Mouse (Mus musculus) kidney, embryonic 15.5 days (tissue): ENCODE data around the gene Lima1. TPM values are rescaled to one million over a fixed set of nuclear protein-coding genes. Genes with fewer than 3 reads are reported as not detected.

Source experiments
- ATAC-seq: fragments of 200-750 bp; cut with Nextera tagmentation; replicated peaks from 2 replicates; pipeline ENCODE4 v1.8.0; 2017; ENCODE audit warnings: moderate TSS enrichment; ENCODE audit not compliant: low FRiP score
- H3K27ac ChIP-seq: fragments of 300-500 bp; sonication (generic); 2 replicates; pipeline ENCODE4 v1.5.1; 2015; ENCODE audit warnings: mild to moderate bottlenecking, inconsistent platforms
- H3K27me3 ChIP-seq: fragments of 300-500 bp; sonication (generic); 2 replicates; pipeline ENCODE4 v1.6.1; 2015; ENCODE audit warnings: inconsistent platforms
- H3K36me3 ChIP-seq: fragments of 300-500 bp; sonication (generic); 2 replicates; pipeline ENCODE4 v1.6.1; 2015; ENCODE audit warnings: inconsistent platforms
- H3K4me1 ChIP-seq: fragments of 300-500 bp; sonication (generic); 2 replicates; pipeline ENCODE4 v1.6.1; 2015; ENCODE audit warnings: inconsistent platforms
- H3K4me2 ChIP-seq: fragments of 300-500 bp; sonication (generic); 2 replicates; pipeline ENCODE4 v1.6.1; 2015; ENCODE audit warnings: moderate library complexity, mild to moderate bottlenecking, inconsistent platforms
- H3K4me3 ChIP-seq: fragments of 300-500 bp; sonication (generic); replicated peaks from 2 replicates; pipeline ENCODE4 v1.5.1; 2015; ENCODE audit warnings: mild to moderate bottlenecking, inconsistent platforms
- H3K9ac ChIP-seq: fragments of 300-500 bp; sonication (generic); 2 replicates; pipeline ENCODE4 v1.6.1; 2015; ENCODE audit warnings: mild to moderate bottlenecking, inconsistent platforms
- H3K9me3 ChIP-seq: fragments of 300-500 bp; sonication (generic); replicated peaks from 2 replicates; pipeline ENCODE4 v1.6.1; 2016; ENCODE audit warnings: inconsistent platforms
- WGBS: fragments of 180-500 bp; shearing (Covaris S2); methylation state at CpG from one replicate; pipeline ENCODE4 v1.1.7; 2015; ENCODE audit warnings: mixed read lengths; 5-methylcytosine and 5-hydroxymethylcytosine counted together
- polyA plus RNA-seq: library from polyadenylated mRNA; unstranded; fragments of >200 nt; fragmentation: Nextera tagmentation; extraction: Ambion mirVana; gene quantifications from 2 replicates; pipeline ENCODE4 v1.2.1, GENCODE M21; 2015

Gene Lima1
- polyA plus RNA-seq, 1 experiment from 2014 or later: 55.2 TPM

DNA sequence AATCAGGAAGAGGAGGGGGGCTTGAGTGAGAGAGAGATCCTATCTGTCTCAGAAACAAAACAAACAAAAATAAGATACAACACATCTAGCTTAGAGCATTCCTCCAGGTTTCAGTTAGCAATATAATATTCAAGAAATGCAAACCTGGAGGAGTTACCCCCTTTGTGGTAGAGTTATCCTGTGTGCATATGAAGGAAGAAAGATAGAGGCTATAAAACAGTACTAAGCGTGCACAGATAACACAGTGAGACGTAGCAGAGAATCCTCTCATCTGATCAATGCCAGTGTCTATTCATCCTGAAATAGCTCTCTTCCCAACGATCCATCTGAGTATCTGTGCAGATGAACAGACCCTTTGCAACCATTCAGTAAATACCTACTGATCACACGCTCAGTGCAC lies 107.8 kb downstream of the Lima1 start:
- no peak for ATAC-seq
- H3K36me3 ChIP-seq: peaks cover 17% of the 10 kb centered on the region; the same call in 1 of the 2 replicates
- no peaks in the 10 kb centered on the region for H3K27me3 ChIP-seq
- no peak overlapping the region for H3K4me3 ChIP-seq
- H3K9ac ChIP-seq: no peak overlapping the region
- no peak overlapping the region for H3K27ac ChIP-seq
- peaks cover 20% of the 10 kb centered on the region for H3K4me1 ChIP-seq
- WGBS: 78% methylated on average over 4 of the region's 4 CpGs
- no peaks in the 10 kb centered on the region for H3K9me3 ChIP-seq
- no peak overlapping the region for H3K4me2 ChIP-seq

GRCm38 (mm10) chr15:99754204-99754603 lies 121.1 kb downstream of the Lima1 start:
- 78% methylated on average over 3 of the region's 3 CpGs for WGBS
- Histone ChIP-seq H3K9ac (no peak overlapping the region), H3K9me3 (no peaks in the 10 kb centered on the region), H3K27ac (no peak overlapping the region), H3K4me3 (no peak overlapping the region), H3K4me1 (peaks cover 3% of the 10 kb centered on the region; the same call in 1 of the 2 replicates), H3K4me2 (no peak overlapping the region), H3K27me3 (no peaks in the 10 kb centered on the region), H3K36me3 (peaks cover 19% of the 10 kb centered on the region)
- no peak for ATAC-seq

- Histone ChIP-seq H3K4me1 (no peaks in the 10 kb centered on the region), H3K27ac (no peak overlapping the region), H3K9me3 (no peaks in the 10 kb centered on the region), H3K9ac (no peak overlapping the region), H3K27me3 (no peaks in the 10 kb centered on the region), H3K4me3 (no peak overlapping the region), H3K4me2 (no peak overlapping the region), H3K36me3 (peaks cover 94% of the 10 kb centered on the region)
- ATAC-seq: no peak
- 97% methylated on average over 4 of the region's 4 CpGs for WGBS
Measured at GRCm38 (mm10) chr15:99740229-99740628, 135.0 kb downstream of the Lima1 start.

GRCm38 (mm10) chr15:99736675-99737074 lies 138.6 kb downstream of the Lima1 start:
- no peaks in the 10 kb centered on the region for H3K27me3 ChIP-seq
- no peaks in the 10 kb centered on the region for H3K9me3 ChIP-seq
- H3K9ac ChIP-seq: no peak overlapping the region
- H3K36me3 ChIP-seq: peaks cover 86% of the 10 kb centered on the region
- no peak overlapping the region for H3K4me2 ChIP-seq
- 90% methylated on average over 11 of the region's 11 CpGs for WGBS
- no peak overlapping the region for H3K4me3 ChIP-seq
- no peak overlapping the region for H3K27ac ChIP-seq
- H3K4me1 ChIP-seq: no peaks in the 10 kb centered on the region
- no peak for ATAC-seq

DNA sequence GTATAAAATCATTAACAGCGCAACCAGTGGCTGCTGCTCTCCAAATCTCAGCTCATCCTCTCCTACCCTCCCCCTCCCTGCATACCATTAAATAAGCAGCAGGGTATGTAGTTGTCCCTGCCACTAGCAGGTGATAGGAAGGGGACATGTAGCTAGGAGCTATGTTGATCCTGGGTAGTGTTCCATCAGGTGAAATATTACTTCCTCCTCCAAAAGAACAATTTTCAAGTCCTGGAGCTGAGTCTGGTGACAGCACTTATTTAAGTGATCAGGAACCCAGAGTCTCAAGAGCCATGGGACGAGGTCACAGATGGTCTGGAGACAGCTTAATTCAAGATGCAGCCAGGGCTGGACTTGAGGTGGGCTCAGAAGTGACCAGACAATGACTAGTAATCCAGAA lies 139.6 kb downstream of the Lima1 start:
- H3K27ac ChIP-seq: no peak overlapping the region
- no peak overlapping the region for H3K4me2 ChIP-seq
- H3K27me3 ChIP-seq: no peaks in the 10 kb centered on the region
- ATAC-seq: no peak
- WGBS: 94% methylated on average over 2 of the region's 2 CpGs
- H3K36me3 ChIP-seq: peaks cover 82% of the 10 kb centered on the region
- no peaks in the 10 kb centered on the region for H3K4me1 ChIP-seq
- H3K9me3 ChIP-seq: no peaks in the 10 kb centered on the region
- H3K4me3 ChIP-seq: no peak overlapping the region
- no peak overlapping the region for H3K9ac ChIP-seq

DNA sequence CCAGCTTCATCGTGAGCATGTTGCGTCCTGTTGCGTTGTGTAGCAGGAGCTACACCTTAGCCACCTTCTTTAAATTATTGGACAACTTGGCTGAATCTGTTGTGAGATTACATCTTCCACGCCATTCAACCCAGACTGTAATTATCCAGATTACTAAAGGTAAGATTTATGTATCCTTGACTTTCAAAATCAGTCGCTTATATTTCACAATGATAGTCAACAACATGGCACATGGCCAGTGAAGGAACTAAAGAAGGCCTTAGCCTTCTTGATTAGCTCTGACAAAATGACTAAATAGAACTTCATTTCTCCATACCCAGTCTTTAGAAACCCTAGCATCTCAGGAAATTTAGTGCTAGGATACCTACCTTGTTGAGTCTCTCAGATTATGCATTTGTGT lies 142.1 kb downstream of the Lima1 start:
- 96% methylated on average over 5 of the region's 5 CpGs for WGBS
- H3K36me3 ChIP-seq: peaks cover 78% of the 10 kb centered on the region
- ATAC-seq: no peak

DNA sequence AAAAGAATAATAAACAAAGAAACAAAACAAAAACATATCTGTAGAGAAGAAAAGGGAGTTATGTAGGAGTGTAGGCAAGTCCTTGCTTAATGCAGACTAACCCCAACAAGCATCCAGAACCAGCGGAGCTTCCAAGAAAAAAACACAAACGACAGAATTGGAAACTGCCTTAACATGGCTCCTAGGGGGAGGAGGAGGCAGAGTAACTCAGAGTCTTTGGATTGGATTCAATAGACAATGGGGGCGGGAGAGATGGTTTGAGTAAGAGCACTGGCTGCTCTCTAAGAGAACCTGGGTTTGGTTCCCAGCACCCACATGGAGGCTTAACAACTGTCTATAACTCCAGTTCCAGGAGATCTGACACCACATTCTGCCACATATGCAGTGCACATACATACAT lies 143.6 kb downstream of the Lima1 start:
- Histone ChIP-seq H3K27ac (no peak overlapping the region), H3K4me1 (peaks cover 6% of the 10 kb centered on the region; the same call in 1 of the 2 replicates), H3K4me3 (no peak overlapping the region), H3K27me3 (no peaks in the 10 kb centered on the region), H3K9ac (no peak overlapping the region), H3K36me3 (peaks cover 72% of the 10 kb centered on the region), H3K9me3 (peaks cover 4% of the 10 kb centered on the region; the same call in 1 of the 2 replicates), H3K4me2 (no peak overlapping the region)
- no peak for ATAC-seq
- WGBS: 83% methylated on average over 3 of the region's 3 CpGs

More for the DNA sequence above, 142.1 kb downstream of the Lima1 start:
- Histone ChIP-seq H3K27ac (no peak overlapping the region), H3K27me3 (no peaks in the 10 kb centered on the region), H3K4me1 (no peaks in the 10 kb centered on the region), H3K4me2 (no peak overlapping the region), H3K4me3 (no peak overlapping the region), H3K9ac (no peak overlapping the region), H3K9me3 (peaks cover 4% of the 10 kb centered on the region; the same call in 1 of the 2 replicates)

DNA sequence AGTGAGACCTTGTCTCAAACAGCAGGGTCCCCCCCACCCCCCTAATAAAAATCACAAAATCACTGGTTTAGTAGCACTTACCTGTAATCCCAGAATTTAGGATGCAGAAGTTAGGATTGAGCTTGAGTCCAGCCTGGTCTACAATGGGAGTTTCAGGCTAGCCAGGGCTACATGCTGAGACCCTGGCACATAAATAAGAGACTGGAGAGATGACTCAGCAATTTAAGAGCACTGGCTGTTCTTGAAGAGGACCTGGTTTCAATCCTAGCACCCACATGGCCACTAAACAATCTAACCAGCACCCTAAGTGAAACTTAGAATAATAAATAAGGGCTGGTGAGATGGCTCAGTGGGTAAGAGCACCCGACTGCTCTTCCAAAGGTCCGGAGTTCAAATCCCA lies 144.1 kb downstream of the Lima1 start:
- H3K4me2 ChIP-seq: no peak overlapping the region
- H3K36me3 ChIP-seq: peaks cover 67% of the 10 kb centered on the region
- H3K27ac ChIP-seq: no peak overlapping the region
- H3K27me3 ChIP-seq: no peaks in the 10 kb centered on the region
- ATAC-seq: no peak
- H3K9ac ChIP-seq: no peak overlapping the region
- no peak overlapping the region for H3K4me3 ChIP-seq
- WGBS: 100% methylated on average over 2 of the region's 2 CpGs
- peaks cover 4% of the 10 kb centered on the region; the same call in 1 of the 2 replicates for H3K9me3 ChIP-seq
- peaks cover 11% of the 10 kb centered on the region; the same call in 1 of the 2 replicates for H3K4me1 ChIP-seq

GRCm38 (mm10) chr15:99729056-99729783 lies 146.0 kb downstream of the Lima1 start:
- ATAC-seq: no peak
- Histone ChIP-seq H3K9me3 (peaks cover 4% of the 10 kb centered on the region; the same call in 1 of the 2 replicates), H3K27me3 (no peaks in the 10 kb centered on the region), H3K4me2 (no peak overlapping the region), H3K27ac (no peak overlapping the region), H3K36me3 (peaks cover 56% of the 10 kb centered on the region), H3K4me1 (peaks cover 22% of the 10 kb centered on the region), H3K4me3 (no peak overlapping the region), H3K9ac (no peak overlapping the region)
- WGBS: 96% methylated on average over 4 of the region's 4 CpGs

Other genes with a start within 250 kb of the Lima1 start
- 141 and 147 TPM in 2 replicates for gene Racgap1, start 223.8 kb downstream of the Lima1 start, polyA plus RNA-seq
- gene Asic1, start 205.1 kb downstream of the Lima1 start, polyA plus RNA-seq: 1.4 and 1.8 TPM in 2 replicates
- gene Smarcd1, start 173.3 kb downstream of the Lima1 start, polyA plus RNA-seq: 55.3 and 57.4 TPM in 2 replicates
- not detected in 2 replicates for gene Gm17349, start 170.0 kb downstream of the Lima1 start, polyA plus RNA-seq
- 23.0 and 28.5 TPM in 2 replicates for gene Gpd1, start 157.9 kb downstream of the Lima1 start, polyA plus RNA-seq
- gene Cox14, start 149.8 kb downstream of the Lima1 start, polyA plus RNA-seq: 184 and 185 TPM in 2 replicates
- gene Cers5, start 102.6 kb downstream of the Lima1 start, polyA plus RNA-seq: 79.9 and 81.6 TPM in 2 replicates
- gene Fam186a, start 91.6 kb upstream of the Lima1 start, polyA plus RNA-seq: not detected in 2 replicates
- gene Larp4, start 94.6 kb upstream of the Lima1 start, polyA plus RNA-seq: 38.6 and 39.4 TPM in 2 replicates
- gene Dip2b, start 163.2 kb upstream of the Lima1 start, polyA plus RNA-seq: 10.4 and 11.6 TPM in 2 replicates